Mouse (Mus musculus) C2C12 (cell line): ENCODE results near the gene Rassf8.
A peak's percentile ranks its signal among the peaks of the same experiment; 100 is the strongest.

Experiments
- CTCF ChIP-seq: IDR thresholded peaks from one replicate; pipeline ENCODE4 v1.5.1; 2011; ENCODE audit not compliant: control insufficient read depth, insufficient read depth, insufficient read length
- MYOG ChIP-seq: IDR thresholded peaks from one replicate; pipeline ENCODE4 v1.6.1; 2011; ENCODE audit not compliant: control insufficient read depth, insufficient read length; ENCODE audit errors: extremely low read depth
- USF1 ChIP-seq: IDR thresholded peaks from one replicate; pipeline ENCODE4 v1.6.1; 2011; ENCODE audit warnings: low read depth, mild to moderate bottlenecking, control low read depth, moderate library complexity

DNA sequence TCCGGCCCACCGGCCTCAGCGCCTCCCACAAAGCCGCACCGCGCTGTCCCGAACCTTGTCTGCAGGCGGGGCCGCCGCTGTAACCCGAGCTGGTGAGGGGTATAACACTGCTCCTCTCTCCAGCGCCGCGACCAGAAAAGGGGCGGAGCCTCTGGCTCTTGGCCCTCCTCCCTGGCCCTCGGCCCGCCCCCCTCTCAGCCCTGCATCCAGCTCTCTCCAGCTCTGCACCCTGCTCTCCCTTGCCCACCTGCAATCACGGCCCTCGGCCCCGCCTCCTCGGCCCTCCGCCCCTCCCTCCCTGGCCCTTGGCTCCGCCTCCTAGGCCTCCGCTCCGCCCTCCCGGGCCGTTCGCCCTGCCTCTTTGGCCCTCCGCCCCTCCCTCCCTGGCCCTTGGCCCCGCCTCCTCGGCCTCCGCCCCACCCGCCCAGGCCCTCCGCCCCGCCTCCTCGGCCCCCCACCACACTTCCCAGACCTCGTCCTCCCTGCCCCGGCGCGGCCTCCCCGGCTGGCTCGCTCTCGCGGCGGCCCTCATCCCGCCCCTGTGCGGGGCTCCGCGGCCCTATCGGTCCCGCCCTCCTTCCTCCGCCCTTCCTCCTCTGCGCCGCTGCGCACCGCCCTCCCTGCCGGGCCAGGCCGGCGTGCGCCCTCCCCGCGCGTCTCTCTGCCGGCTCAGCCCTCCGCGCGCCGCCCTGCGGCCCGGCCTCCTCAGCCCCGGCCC is at the start of gene Rassf8:
- TF ChIP-seq MYOG (no peak), USF1 (no peak), CTCF (peak; percentile 21)
